Mouse (Mus musculus) left cerebral cortex, adult 2 months (tissue): ENCODE results near the gene Nfix. TPM values are rescaled to one million over a fixed set of nuclear protein-coding genes. Genes with fewer than 3 reads are reported as not detected.

Source experiments
- DNase-seq, 2 experiments: peaks; one replicate each; pipeline ENCODE4 v3.0.0; 2021 to 2022; ENCODE audit warnings: low spot score in 2 of 2, mixed read lengths in 1 of 2; ENCODE audit errors: extremely low spot score in 1 of 2
- H3K27ac ChIP-seq: fragments of 200-600 bp; 2 replicates; pipeline ENCODE4 v1.8.1; 2022
- H3K4me3 ChIP-seq: fragments of 200-600 bp; 2 replicates; pipeline ENCODE4 v1.8.1; 2022
- CTCF ChIP-seq: fragments of 200-600 bp; IDR thresholded peaks from 2 replicates; pipeline ENCODE4 v1.8.1; 2022; ENCODE audit warnings: antibody characterized with exemption, mild to moderate bottlenecking, moderate library complexity
- intact Hi-C: fragments of 180-260 bp; cut with DNase I; formaldehyde crosslinking; loops from one replicate; pipeline ENCODE4 v1.15.1; 2025
- long read RNA-seq, 2 experiments: library from polyadenylated mRNA; stranded (forward); transcript quantifications; one replicate each; pipeline ENCODE4 v2.0.0; 2021; ENCODE audit warnings: borderline mapping rate in 2 of 2
- total RNA-seq, 2 experiments: library from RNA; stranded (reverse); gene quantifications; 2 replicates each; pipeline ENCODE4 v1.2.3; 2021

The Nfix gene
- 100 to 1,000 TPM; 347 to 350 TPM for total RNA-seq
- long read RNA-seq, experiment 1, transcript Nfix-202 (10 exons, 1,728 nt), result major isoform, 17 of 85 reads
- long read RNA-seq, experiment 1, partial matches to known transcripts, result 26 of 85 reads
- long read RNA-seq, experiment 1, other reads (novel, unspliced or antisense), result 41 of 85 reads
- long read RNA-seq, experiment 2, transcript Nfix-202 (10 exons, 1,728 nt), result major isoform, 18 of 84 reads
- long read RNA-seq, experiment 2, partial matches to known transcripts, result 19 of 84 reads
- long read RNA-seq, experiment 2, other reads (novel, unspliced or antisense), result 43 of 84 reads

DNA sequence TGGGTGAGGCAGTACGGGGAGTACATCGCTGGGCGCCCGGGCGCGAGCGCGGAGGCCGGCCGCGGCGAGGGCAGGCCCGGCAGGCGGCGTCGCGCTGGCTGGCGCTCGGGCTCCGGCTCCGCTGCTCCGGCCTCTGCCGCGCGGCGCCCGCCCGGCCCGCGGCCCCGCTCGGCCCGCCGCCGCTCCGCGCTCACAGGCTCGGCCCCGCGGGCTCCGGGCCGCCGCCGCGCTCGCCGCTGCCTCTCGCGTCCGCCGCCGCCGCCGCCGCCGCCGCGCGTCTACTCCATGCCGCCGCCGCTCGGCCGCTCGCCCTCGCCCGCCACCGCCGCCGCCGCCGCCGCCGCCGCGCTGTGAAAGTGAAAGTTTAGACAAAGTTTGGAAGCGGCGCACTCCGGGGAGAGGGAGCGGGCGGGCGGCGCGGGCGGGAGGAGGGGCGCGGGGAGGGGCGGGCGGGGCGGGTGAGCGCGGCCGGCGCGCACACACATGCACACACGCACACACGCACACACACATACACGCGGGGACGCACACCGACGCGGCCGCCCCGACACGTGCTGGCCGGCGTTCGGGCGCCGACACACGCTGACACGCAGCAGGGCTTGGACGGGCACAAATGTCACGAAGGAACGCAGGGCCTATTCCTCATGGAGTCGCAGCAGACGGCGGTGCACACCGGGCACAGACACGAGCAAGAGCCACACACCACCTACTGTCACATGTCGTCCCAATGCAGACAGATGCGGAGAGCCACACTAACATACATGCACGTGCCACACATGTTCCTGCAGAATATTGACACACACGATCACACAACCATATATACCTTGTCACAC lies at the start of gene Nfix:
Gene Nfix (minus strand): TSS at position 346 of the 833 bp plus-strand sequence.
- Histone ChIP-seq H3K27ac (peak within 1 kb of the TSS; percentile 92), H3K4me3 (peak within 1 kb of the TSS; percentile 73)
- DNase-seq, result no peak
- no peak for TF ChIP-seq CTCF
- intact Hi-C loops, result loop anchor here (2.0 to 5.0 kb wide), 2 partner anchors 27 to 63 kb away; no protein-coding TSS in a partner anchor

GRCm38 (mm10) chr8:84847684-84848435 lies 47.7 kb upstream of the Nfix start:
- DNase-seq, result no peak
- peak overlapping the region; percentile 51 for H3K4me3 ChIP-seq
- intact Hi-C loops, result no loop called here
- H3K27ac ChIP-seq, result peak overlapping the region; percentile 71; the same call in 1 of the 2 replicates
- TF ChIP-seq CTCF, result no peak

DNA sequence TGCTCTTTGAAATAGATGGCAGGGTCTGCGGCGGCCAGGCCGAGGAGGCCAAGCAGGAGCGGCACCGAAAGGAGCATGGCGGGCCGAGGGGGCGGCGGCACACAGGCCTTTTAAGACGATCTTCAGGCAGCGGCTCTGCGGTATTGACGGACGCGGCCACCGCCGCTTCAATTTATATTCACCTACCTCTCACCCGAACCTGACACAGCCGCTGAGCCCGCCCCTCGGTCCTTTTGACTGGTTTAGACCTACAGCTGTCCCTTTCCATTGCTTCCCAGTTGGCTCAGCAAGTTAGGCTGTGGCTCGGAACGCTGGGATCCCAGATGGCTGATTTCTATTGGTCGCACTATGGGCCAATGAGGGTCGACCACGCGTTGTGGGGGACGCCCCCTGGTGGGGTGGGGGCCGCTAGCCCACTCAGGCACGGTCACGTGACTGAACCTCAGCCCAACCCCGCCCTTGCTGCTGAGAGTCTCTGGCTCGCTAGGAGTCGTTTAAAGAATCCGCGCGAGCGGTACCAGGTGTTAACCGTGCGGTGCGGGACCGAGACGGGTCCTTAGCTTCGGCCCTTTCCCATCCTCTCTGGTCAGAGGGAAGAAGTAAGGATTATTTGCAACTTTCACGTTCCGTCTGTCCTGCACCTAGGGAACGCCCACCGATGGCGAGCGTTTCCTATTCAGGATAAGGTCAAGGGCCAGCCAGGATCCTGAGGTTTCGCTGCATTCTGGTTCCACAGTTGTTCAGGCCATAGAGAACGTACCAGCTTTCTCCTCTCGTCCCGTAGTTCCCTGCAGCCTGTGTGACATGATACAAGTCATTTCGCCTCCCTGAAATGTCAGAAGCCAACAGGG lies 46.8 kb upstream of the Nfix start, which contains the start of gene Calr:
Gene Calr (minus strand): TSS at position 213 of the 851 bp plus-strand sequence.
- H3K4me3 ChIP-seq, result peak within 1 kb of the TSS; percentile 100
- H3K27ac ChIP-seq, result peak within 1 kb of the TSS; percentile 99
- intact Hi-C loops, result no loop called here
- TF ChIP-seq CTCF, result peak; percentile 18
- peak; percentile 99 for DNase-seq

- intact Hi-C loops, result no loop called here
- H3K4me3 ChIP-seq, result peak overlapping the region; percentile 100
- DNase-seq, result no peak
- TF ChIP-seq CTCF, result no peak
- peak overlapping the region; percentile 99 for H3K27ac ChIP-seq
Observed at GRCm38 (mm10) chr8:84846094-84846721, 46.1 kb upstream of the Nfix start.

DNA sequence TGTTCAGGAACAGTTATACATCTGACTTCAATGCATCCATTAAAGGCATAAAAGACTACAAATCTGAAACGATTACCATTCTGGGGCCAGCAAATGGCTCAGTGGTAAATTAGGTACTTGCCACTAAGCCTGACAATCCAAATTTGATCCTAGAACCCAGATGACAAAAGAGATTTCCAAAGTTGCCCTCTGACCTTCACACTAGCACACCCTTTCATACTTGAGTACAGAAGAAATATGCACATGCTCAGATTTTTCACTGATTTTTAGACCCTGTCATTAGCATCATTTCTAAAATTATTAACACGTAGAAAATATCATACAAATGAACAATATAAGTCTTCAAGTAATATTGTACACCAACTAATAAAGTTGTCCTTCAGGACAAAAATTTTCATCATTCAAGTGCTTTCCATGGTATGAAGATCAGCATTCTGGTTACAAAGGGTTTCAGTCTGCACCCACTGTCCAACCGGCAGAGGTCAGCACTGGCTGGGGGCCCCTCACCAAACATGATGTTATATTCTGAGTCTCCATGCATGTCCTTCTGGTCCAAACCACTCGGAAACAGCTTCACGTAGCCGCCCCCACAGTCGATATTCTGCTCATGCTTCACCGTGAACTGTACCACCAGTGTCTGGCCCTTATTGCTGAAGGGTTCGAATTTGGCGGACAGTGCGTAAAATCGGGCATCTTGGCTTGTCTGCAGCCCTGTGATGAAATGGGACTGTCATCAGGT lies 45.4 kb upstream of the Nfix start:
- Histone ChIP-seq H3K27ac (peak overlapping the region; percentile 99), H3K4me3 (peak overlapping the region; percentile 100)
- intact Hi-C loops, result no loop called here
- TF ChIP-seq CTCF, result peak; percentile 56
- peak in 1 of 2 experiments; percentile 20 for DNase-seq

- no peak for DNase-seq
- no peak for TF ChIP-seq CTCF
- Histone ChIP-seq H3K27ac (no peak overlapping the region; the same call in 1 of the 2 replicates), H3K4me3 (peak overlapping the region; percentile 100)
- intact Hi-C loops, result no loop called here
Observed at GRCm38 (mm10) chr8:84844397-84845070, 44.4 kb upstream of the Nfix start.

GRCm38 (mm10) chr8:84841514-84841913 lies 41.4 kb upstream of the Nfix start:
- intact Hi-C loops, result no loop called here
- no peak for DNase-seq
- no peak overlapping the region for H3K27ac ChIP-seq
- TF ChIP-seq CTCF, result no peak
- H3K4me3 ChIP-seq, result no peak overlapping the region

GRCm38 (mm10) chr8:84840248-84840999 lies 40.3 kb upstream of the Nfix start, which contains the start of gene Rad23a:
Gene Rad23a (minus strand): TSS chr8:84840665.
- peak within 1 kb of the TSS; percentile 99 for H3K4me3 ChIP-seq
- intact Hi-C loops, result no loop called here
- no peak; the same call in 1 of the 2 replicates for TF ChIP-seq CTCF
- peak within 1 kb of the TSS; percentile 89 for H3K27ac ChIP-seq
- peak; percentile 91 to 92 for DNase-seq

DNA sequence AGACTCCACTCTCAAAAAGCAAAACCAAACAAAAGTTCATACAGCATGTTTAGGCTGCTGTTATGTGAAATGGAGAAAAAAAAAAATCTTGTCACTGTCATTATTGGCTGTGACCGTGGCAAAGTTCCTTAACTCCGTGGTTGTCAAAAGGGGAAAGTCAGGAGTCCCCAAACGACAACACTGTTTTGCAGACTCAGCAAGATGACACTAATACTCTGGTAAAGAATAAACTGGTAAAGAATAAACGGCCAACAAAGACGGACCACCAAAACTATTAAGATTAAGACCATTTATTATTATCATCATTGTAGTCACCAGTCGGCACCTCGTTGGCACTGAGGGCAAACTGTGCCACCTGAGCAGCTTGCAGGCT lies 39.7 kb upstream of the Nfix start:
- Histone ChIP-seq H3K27ac (peak overlapping the region; percentile 89), H3K4me3 (peak overlapping the region; percentile 99)
- intact Hi-C loops, result no loop called here
- no peak for DNase-seq
- no peak for TF ChIP-seq CTCF
